Mouse (Mus musculus): Measurements from ENCODE around the gene S100a3.

S100a3 gene

GRCm38 (mm10) chr3:90623435-90624071 is 63.2 kb downstream of the S100a3 start:
- in situ Hi-C loops (cut with MboI, MseI): no loop called here

- in situ Hi-C loops (cut with MboI, MseI): no loop called here
Measured at GRCm38 (mm10) chr3:90625496-90625895, 65.1 kb downstream of the S100a3 start.

- in situ Hi-C loops (cut with MboI, MseI): no loop called here
Measured at GRCm38 (mm10) chr3:90626266-90627021, 66.1 kb downstream of the S100a3 start.

- in situ Hi-C loops (cut with MboI, MseI): no loop called here
Measured at GRCm38 (mm10) chr3:90627366-90627765, 67.0 kb downstream of the S100a3 start.

GRCm38 (mm10) chr3:90627807-90628206 is 67.4 kb downstream of the S100a3 start:
- in situ Hi-C loops (cut with MboI, MseI): no loop called here

- in situ Hi-C loops (cut with MboI, MseI): no loop called here
Measured at GRCm38 (mm10) chr3:90629298-90629697, 68.9 kb downstream of the S100a3 start.

GRCm38 (mm10) chr3:90631984-90632383 is 71.6 kb downstream of the S100a3 start:
- in situ Hi-C loops (cut with MboI, MseI): no loop called here

GRCm38 (mm10) chr3:90638511-90639275 is 78.3 kb downstream of the S100a3 start:
- in situ Hi-C loops (cut with MboI, MseI): no loop called here

- in situ Hi-C loops (cut with MboI, MseI): no loop called here
Measured at GRCm38 (mm10) chr3:90639511-90640154, 79.3 kb downstream of the S100a3 start.

- in situ Hi-C loops (cut with MboI, MseI): no loop called here
Measured at GRCm38 (mm10) chr3:90640981-90641380, 80.6 kb downstream of the S100a3 start.

GRCm38 (mm10) chr3:90644220-90644619 is 83.8 kb downstream of the S100a3 start:
- in situ Hi-C loops (cut with MboI, MseI): no loop called here

- in situ Hi-C loops (cut with MboI, MseI): no loop called here
Measured at GRCm38 (mm10) chr3:90647291-90647690, 86.9 kb downstream of the S100a3 start.

GRCm38 (mm10) chr3:90648981-90649380 is 88.6 kb downstream of the S100a3 start:
- in situ Hi-C loops (cut with MboI, MseI): no loop called here

GRCm38 (mm10) chr3:90649832-90650231 is 89.5 kb downstream of the S100a3 start:
- in situ Hi-C loops (cut with MboI, MseI): no loop called here
